Mouse (Mus musculus): ENCODE measurements around the gene Rnf181.

Gene Rnf181

GRCm38 (mm10) chr6:72374820-72375563, 8.2 kb upstream of the Rnf181 start:
- Histone ChIP-seq H3K36me3 (ENCODE audit: control insufficient read depth, insufficient read depth, low read length, poor library complexity, severe bottlenecking) (no peaks in the 10 kb centered on the region), H3K27me3 (ENCODE audit: control insufficient read depth, insufficient read depth, low read length, poor library complexity, severe bottlenecking) (no peaks in the 10 kb centered on the region)
- DNase-seq (ENCODE audit: low read depth, low spot score), result peak; percentile 70

GRCm38 (mm10) chr6:72374206-72374605, 7.5 kb upstream of the Rnf181 start:
- H3K36me3 ChIP-seq (ENCODE audit: control insufficient read depth, insufficient read depth, low read length, poor library complexity, severe bottlenecking), result no peaks in the 10 kb centered on the region
- DNase-seq (ENCODE audit: low read depth, low spot score), result no peak
- no peaks in the 10 kb centered on the region for H3K27me3 ChIP-seq (ENCODE audit: control insufficient read depth, insufficient read depth, low read length, poor library complexity, severe bottlenecking)

GRCm38 (mm10) chr6:72373184-72373583, 6.4 kb upstream of the Rnf181 start:
- no peak for DNase-seq (ENCODE audit: low read depth, low spot score)
- no peaks in the 10 kb centered on the region for H3K27me3 ChIP-seq (ENCODE audit: control insufficient read depth, insufficient read depth, low read length, poor library complexity, severe bottlenecking)
- no peaks in the 10 kb centered on the region for H3K36me3 ChIP-seq (ENCODE audit: control insufficient read depth, insufficient read depth, low read length, poor library complexity, severe bottlenecking)

- no peaks in the 10 kb centered on the region for H3K27me3 ChIP-seq (ENCODE audit: control insufficient read depth, insufficient read depth, low read length, poor library complexity, severe bottlenecking)
- DNase-seq (ENCODE audit: low read depth, low spot score), result no peak
Observed at GRCm38 (mm10) chr6:72371571-72371970, 4.8 kb upstream of the Rnf181 start.

GRCm38 (mm10) chr6:72371147-72371546, 4.4 kb upstream of the Rnf181 start:
- no peak for DNase-seq (ENCODE audit: low read depth, low spot score)
- no peaks in the 10 kb centered on the region for H3K27me3 ChIP-seq (ENCODE audit: control insufficient read depth, insufficient read depth, low read length, poor library complexity, severe bottlenecking)
- no peaks in the 10 kb centered on the region for H3K36me3 ChIP-seq (ENCODE audit: control insufficient read depth, insufficient read depth, low read length, poor library complexity, severe bottlenecking)

More at GRCm38 (mm10) chr6:72371571-72371970, 4.8 kb upstream of the Rnf181 start:
- no peaks in the 10 kb centered on the region for H3K36me3 ChIP-seq (ENCODE audit: control insufficient read depth, insufficient read depth, low read length, poor library complexity, severe bottlenecking)

GRCm38 (mm10) chr6:72370091-72370490, 3.3 kb upstream of the Rnf181 start:
- DNase-seq (ENCODE audit: low read depth, low spot score), result no peak
- H3K36me3 ChIP-seq (ENCODE audit: control insufficient read depth, insufficient read depth, low read length, poor library complexity, severe bottlenecking), result no peaks in the 10 kb centered on the region
- H3K27me3 ChIP-seq (ENCODE audit: control insufficient read depth, insufficient read depth, low read length, poor library complexity, severe bottlenecking), result no peaks in the 10 kb centered on the region

GRCm38 (mm10) chr6:72369557-72369956, 2.8 kb upstream of the Rnf181 start:
- DNase-seq (ENCODE audit: low read depth, low spot score), result no peak
- Histone ChIP-seq H3K36me3 (ENCODE audit: control insufficient read depth, insufficient read depth, low read length, poor library complexity, severe bottlenecking) (no peaks in the 10 kb centered on the region), H3K27me3 (ENCODE audit: control insufficient read depth, insufficient read depth, low read length, poor library complexity, severe bottlenecking) (no peaks in the 10 kb centered on the region)

- Histone ChIP-seq H3K27me3 (ENCODE audit: control insufficient read depth, insufficient read depth, low read length, poor library complexity, severe bottlenecking) (no peaks in the 10 kb centered on the region), H3K36me3 (ENCODE audit: control insufficient read depth, insufficient read depth, low read length, poor library complexity, severe bottlenecking) (no peaks in the 10 kb centered on the region)
- DNase-seq (ENCODE audit: low read depth, low spot score), result no peak
Observed at GRCm38 (mm10) chr6:72367460-72367974, 761 bp upstream of the Rnf181 start.

GRCm38 (mm10) chr6:72366304-72366703, 452 bp downstream of the Rnf181 start:
- H3K36me3 ChIP-seq (ENCODE audit: control insufficient read depth, insufficient read depth, low read length, poor library complexity, severe bottlenecking), result no peaks in the 10 kb centered on the region; the same call in 1 of the 2 replicates
- no peak for DNase-seq (ENCODE audit: low read depth, low spot score)

GRCm38 (mm10) chr6:72364985-72365384, 1.8 kb downstream of the Rnf181 start:
- H3K27me3 ChIP-seq (ENCODE audit: control insufficient read depth, insufficient read depth, low read length, poor library complexity, severe bottlenecking), result no peaks in the 10 kb centered on the region
- no peaks in the 10 kb centered on the region; the same call in 1 of the 2 replicates for H3K36me3 ChIP-seq (ENCODE audit: control insufficient read depth, insufficient read depth, low read length, poor library complexity, severe bottlenecking)
- DNase-seq (ENCODE audit: low read depth, low spot score), result no peak

More at GRCm38 (mm10) chr6:72366304-72366703, 452 bp downstream of the Rnf181 start:
- no peaks in the 10 kb centered on the region for H3K27me3 ChIP-seq (ENCODE audit: control insufficient read depth, insufficient read depth, low read length, poor library complexity, severe bottlenecking)

GRCm38 (mm10) chr6:72364009-72364408, 2.7 kb downstream of the Rnf181 start:
- H3K36me3 ChIP-seq (ENCODE audit: control insufficient read depth, insufficient read depth, low read length, poor library complexity, severe bottlenecking), result peaks cover 2% of the 10 kb centered on the region; the same call in 1 of the 2 replicates
- DNase-seq (ENCODE audit: low read depth, low spot score), result peak; percentile 33
- H3K27me3 ChIP-seq (ENCODE audit: control insufficient read depth, insufficient read depth, low read length, poor library complexity, severe bottlenecking), result no peaks in the 10 kb centered on the region

- Histone ChIP-seq H3K36me3 (ENCODE audit: control insufficient read depth, insufficient read depth, low read length, poor library complexity, severe bottlenecking) (peaks cover 2% of the 10 kb centered on the region; the same call in 1 of the 2 replicates), H3K27me3 (ENCODE audit: control insufficient read depth, insufficient read depth, low read length, poor library complexity, severe bottlenecking) (no peaks in the 10 kb centered on the region)
- peak; percentile 97 for DNase-seq (ENCODE audit: low read depth, low spot score)
Observed at GRCm38 (mm10) chr6:72362132-72363028, 4.4 kb downstream of the Rnf181 start.

GRCm38 (mm10) chr6:72361121-72361551, 5.6 kb downstream of the Rnf181 start:
- no peaks in the 10 kb centered on the region for H3K27me3 ChIP-seq (ENCODE audit: control insufficient read depth, insufficient read depth, low read length, poor library complexity, severe bottlenecking)
- no peak for DNase-seq (ENCODE audit: low read depth, low spot score)
- peaks cover 2% of the 10 kb centered on the region; the same call in 1 of the 2 replicates for H3K36me3 ChIP-seq (ENCODE audit: control insufficient read depth, insufficient read depth, low read length, poor library complexity, severe bottlenecking)

- no peak for DNase-seq (ENCODE audit: low read depth, low spot score)
- H3K36me3 ChIP-seq (ENCODE audit: control insufficient read depth, insufficient read depth, low read length, poor library complexity, severe bottlenecking), result peaks cover 2% of the 10 kb centered on the region; the same call in 1 of the 2 replicates
- H3K27me3 ChIP-seq (ENCODE audit: control insufficient read depth, insufficient read depth, low read length, poor library complexity, severe bottlenecking), result no peaks in the 10 kb centered on the region
Observed at GRCm38 (mm10) chr6:72360599-72360935, 6.2 kb downstream of the Rnf181 start.

All from splenic B cell, adult 2 months (primary cell).